13 mouse cellular contexts compared by ENCODE assay signal in genomic region chr2:72144576-72145200, GRCm38 (mm10).
DNase-seq lines count a peak whose midpoint lies in the region; ATAC-seq and TF ChIP-seq lines count a peak whose summit lies in the region.
"Had no signal": no experiment of that assay in that cellular context is flagged by ENCODE, and none has a peak within 500 bp of the region (broad histone marks: within the 10 kb centered on the region; RNA-seq: fewer than 3 reads in every experiment).

No protein-coding gene starts in this region.

- no peak for TF ChIP-seq CTCF in spleen, adult 2 months (IDR thresholded peaks at IDR 0.05; ENCODE audit: extremely low read depth, insufficient read depth, insufficient read length, insufficient replicate concordance)
- no peak for TF ChIP-seq CTCF in left cerebral cortex, adult 2 months (IDR thresholded peaks at IDR 0.05)

- intact Hi-C loops in heart, postnatal 10 days (cut with DNase I), result no loop called here
- intact Hi-C loops in left cerebral cortex, adult 2 months (cut with DNase I), result no loop called here

- no peaks in the 10 kb centered on the region for H3K27me3 ChIP-seq in heart, embryonic 12.5 days (replicated peaks)
- no peaks in the 10 kb centered on the region for H3K27me3 ChIP-seq in spleen, adult 2 months (ENCODE audit: control insufficient read depth, insufficient read depth, low read length)
- no peaks in the 10 kb centered on the region for H3K27me3 ChIP-seq in limb, embryonic 15.5 days
- H3K27me3 ChIP-seq: forebrain, embryonic 13.5 days; neural tube, embryonic 15.5 days had no signal

- no peak for ATAC-seq in heart, embryonic 12.5 days (ENCODE audit: insufficient number of reproducible peaks, low FRiP score)
- no peak for ATAC-seq in limb, embryonic 15.5 days (ENCODE audit: insufficient number of reproducible peaks, low FRiP score, low TSS enrichment, low read depth)
- ATAC-seq: forebrain, embryonic 13.5 days; hindbrain, postnatal 0 days; midbrain, embryonic 16.5 days had no signal

- peaks cover 17% of the 10 kb centered on the region for H3K4me1 ChIP-seq in heart, embryonic 12.5 days (replicated peaks)
- peaks cover 16% of the 10 kb centered on the region; the same call in 1 of the 2 replicates for H3K4me1 ChIP-seq in spleen, adult 2 months (ENCODE audit: control insufficient read depth, insufficient read depth, insufficient read length)
- H3K4me1 ChIP-seq in limb, embryonic 15.5 days, result peaks cover 23% of the 10 kb centered on the region

- TF ChIP-seq POLR2A in spleen, adult 2 months (IDR thresholded peaks at IDR 0.05; ENCODE audit: low read depth, low read length), result no peak

- no peaks in the 10 kb centered on the region for H3K9me3 ChIP-seq in heart, embryonic 12.5 days (replicated peaks)
- no peaks in the 10 kb centered on the region for H3K9me3 ChIP-seq in limb, embryonic 15.5 days
- H3K9me3 ChIP-seq: forebrain, embryonic 13.5 days; neural tube, embryonic 15.5 days had no signal

- DNase-seq in heart, postnatal 10 days, result no peak
- DNase-seq in spleen, adult 2 months (ENCODE audit: low read depth in 1 of 2, low spot score in 2 of 2), result no peak
- DNase-seq in spleen, postnatal 14 days (ENCODE audit: low spot score in 2 of 2), result no peak
- no peak for DNase-seq in left cerebral cortex, adult 2 months (ENCODE audit: extremely low spot score in 1 of 2, low spot score in 2 of 2)
- no peak for DNase-seq in embryo, embryonic 10.5 days (ENCODE audit: low spot score)
- DNase-seq: cerebellum, adult 2 months; gastrocnemius, postnatal 10 days had no signal

- no peak overlapping the region for H3K27ac ChIP-seq in heart, embryonic 12.5 days (ENCODE audit: poor library complexity, severe bottlenecking)
- H3K27ac ChIP-seq in spleen, adult 2 months (ENCODE audit: insufficient read depth, low read length), result peak overlapping the region; percentile 85
- H3K27ac ChIP-seq in limb, embryonic 15.5 days, result peak overlapping the region; percentile 43; the same call in 1 of the 2 replicates
- H3K27ac ChIP-seq in left cerebral cortex, adult 2 months, result no peak overlapping the region
- H3K27ac ChIP-seq: forebrain, embryonic 13.5 days; hindbrain, postnatal 0 days; neural tube, embryonic 15.5 days had no signal

- H3K4me2 ChIP-seq in heart, embryonic 12.5 days, result no peak overlapping the region
- no peak overlapping the region for H3K4me2 ChIP-seq in limb, embryonic 15.5 days
- H3K4me2 ChIP-seq: forebrain, embryonic 13.5 days; neural tube, embryonic 15.5 days had no signal

- H3K36me3 ChIP-seq in heart, embryonic 12.5 days, result no peaks in the 10 kb centered on the region
- H3K36me3 ChIP-seq in spleen, adult 2 months (ENCODE audit: control insufficient read depth, insufficient read depth, low read length), result no peaks in the 10 kb centered on the region
- H3K36me3 ChIP-seq in limb, embryonic 15.5 days, result no peaks in the 10 kb centered on the region
- H3K36me3 ChIP-seq: neural tube, embryonic 15.5 days had no signal

- H3K4me3 ChIP-seq in heart, embryonic 12.5 days, result no peak overlapping the region
- no peak overlapping the region for H3K4me3 ChIP-seq in spleen, adult 2 months (ENCODE audit: extremely low read depth, insufficient read depth, insufficient read length)
- no peak overlapping the region for H3K4me3 ChIP-seq in limb, embryonic 15.5 days
- H3K4me3 ChIP-seq in left cerebral cortex, adult 2 months, result no peak overlapping the region
- H3K4me3 ChIP-seq: forebrain, embryonic 13.5 days; neural tube, embryonic 15.5 days had no signal

- 65% methylated on average over 7 of the region's 7 CpGs for WGBS in heart, embryonic 12.5 days
- 18% methylated on average over 7 of the region's 7 CpGs for WGBS in spleen, adult 2 months
- WGBS in limb, embryonic 15.5 days, result 21% methylated on average over 7 of the region's 7 CpGs

- 0 out of 2 replicates have a peak overlapping the region, but pooled peaks have one; percentile 1 for H3K9ac ChIP-seq in heart, embryonic 12.5 days
- H3K9ac ChIP-seq in limb, embryonic 15.5 days, result no peak overlapping the region
- H3K9ac ChIP-seq: forebrain, embryonic 13.5 days; neural tube, embryonic 15.5 days had no signal

Comparison
In these comparisons a context has a peak if more than half of its experiments do, and no peak if none do; other contexts are left out.
1. H3K27ac ChIP-seq: peak in spleen, adult 2 months (single experiment) and limb, embryonic 15.5 days (single experiment); none in heart, embryonic 12.5 days (single experiment) and left cerebral cortex, adult 2 months (single experiment).